Mouse (Mus musculus) embryonic facial prominence, embryonic 14.5 days (tissue): ENCODE measurements around the gene Ror1. TPM values are rescaled to one million over a fixed set of nuclear protein-coding genes. Genes with fewer than 3 reads are reported as not detected.

Experiments used
- ATAC-seq: fragments of 200-750 bp; cut with Nextera tagmentation; 2 replicates; pipeline ENCODE4 v1.8.0; 2017; ENCODE audit warnings: low read depth, moderate number of reproducible peaks, moderate TSS enrichment
- DNase-seq: peaks from one replicate; pipeline ENCODE4 v3.0.0-alpha.2; 2015; ENCODE audit warnings: low spot score
- H3K27ac ChIP-seq: fragments of 300-500 bp; sonication (generic); replicated peaks from 2 replicates; pipeline ENCODE4 v1.5.1; 2014; ENCODE audit warnings: low read depth, mild to moderate bottlenecking, low read length, moderate library complexity
- H3K27me3 ChIP-seq: fragments of 300-500 bp; sonication (generic); replicated peaks from 2 replicates; pipeline ENCODE4 v1.6.1; 2014; ENCODE audit warnings: low read length; ENCODE audit not compliant: control insufficient read depth, insufficient read depth
- H3K36me3 ChIP-seq: fragments of 300-500 bp; sonication (generic); 2 replicates; pipeline ENCODE4 v1.6.1; 2014; ENCODE audit warnings: low read length, mixed read lengths; ENCODE audit not compliant: control insufficient read depth, insufficient read depth
- H3K4me1 ChIP-seq: fragments of 300-500 bp; sonication (generic); 2 replicates; pipeline ENCODE4 v1.6.1; 2014; ENCODE audit warnings: antibody characterized with exemption, low read length; ENCODE audit not compliant: control insufficient read depth, insufficient read depth
- H3K4me2 ChIP-seq: fragments of 300-500 bp; sonication (generic); 2 replicates; pipeline ENCODE4 v1.6.1; 2014; ENCODE audit warnings: low read depth, mild to moderate bottlenecking, low read length, moderate library complexity, mixed read lengths
- H3K4me3 ChIP-seq: fragments of 300-500 bp; sonication (generic); 2 replicates; pipeline ENCODE4 v1.5.1; 2014; ENCODE audit warnings: low read depth, mild to moderate bottlenecking, low read length
- H3K9ac ChIP-seq: fragments of 300-500 bp; sonication (generic); 2 replicates; pipeline ENCODE4 v1.6.1; 2014; ENCODE audit warnings: low read depth, mild to moderate bottlenecking, low read length, moderate library complexity, mixed read lengths
- H3K9me3 ChIP-seq: fragments of 300-500 bp; sonication (generic); 2 replicates; pipeline ENCODE4 v1.6.1; 2016; ENCODE audit warnings: low read length; ENCODE audit not compliant: control insufficient read depth
- WGBS: fragments of 180-500 bp; shearing (Covaris S2); extraction: QIAGEN DNeasy Blood & Tissue Kit; methylation state at CpG from one replicate; pipeline ENCODE4 v1.1.7; 2014; 5-methylcytosine and 5-hydroxymethylcytosine counted together
- polyA plus RNA-seq: library from polyadenylated mRNA; unstranded; fragments of >200 nt; fragmentation: Nextera tagmentation; extraction: Ambion mirVana; gene quantifications from 2 replicates; pipeline ENCODE4 v1.2.1, GENCODE M21; 2014

Ror1 gene
- polyA plus RNA-seq, 1 experiment from 2014 or later = 10.2 TPM

DNA sequence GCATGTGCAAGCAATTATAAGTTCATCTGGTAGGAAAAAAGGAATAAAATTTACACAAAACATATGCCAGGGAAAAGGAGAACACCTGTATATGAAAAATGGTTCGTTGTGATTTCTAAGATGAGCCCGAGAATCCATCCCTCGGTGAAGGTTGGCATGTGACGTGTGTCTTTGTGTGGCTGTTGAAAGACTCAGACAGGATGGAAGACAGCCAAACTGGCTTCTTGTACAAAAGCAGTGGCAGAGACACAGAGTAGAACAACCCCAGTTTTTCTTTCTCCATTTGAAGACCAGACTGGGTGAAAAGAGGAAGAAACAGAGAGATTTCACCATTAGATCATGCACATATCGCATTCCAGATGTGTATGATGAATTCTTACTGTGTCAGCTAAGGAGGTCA is 62.8 kb downstream of the Ror1 start:
- Histone ChIP-seq H3K9me3 (no peaks in the 10 kb centered on the region), H3K27ac (no peak overlapping the region), H3K4me2 (no peak overlapping the region), H3K27me3 (no peaks in the 10 kb centered on the region), H3K36me3 (no peaks in the 10 kb centered on the region), H3K4me1 (peaks cover 11% of the 10 kb centered on the region; the same call in 1 of the 2 replicates), H3K9ac (no peak overlapping the region), H3K4me3 (no peak overlapping the region)
- ATAC-seq (no peak), DNase-seq (no peak)
- 69% methylated on average over 5 of the region's 5 CpGs for WGBS

DNA sequence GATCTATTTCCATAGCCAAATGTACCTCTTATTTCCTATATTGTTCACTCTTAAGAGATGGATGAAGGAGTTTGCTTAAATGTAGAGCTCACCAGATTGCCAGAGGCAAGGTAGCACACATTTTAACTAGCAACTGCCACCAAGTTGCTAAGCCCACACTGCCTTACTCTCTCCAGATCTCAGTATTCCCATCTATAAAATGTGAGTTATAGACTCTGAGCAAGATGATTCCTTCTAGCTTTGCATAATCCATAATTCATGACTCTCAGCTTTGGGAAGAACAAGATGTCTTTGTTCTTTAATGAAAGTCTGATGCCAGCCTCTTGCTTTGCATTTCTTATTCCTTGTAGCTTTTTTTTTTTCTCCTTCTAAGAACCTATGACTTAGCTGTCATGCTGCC is 64.6 kb downstream of the Ror1 start:
- 0 out of 2 replicates have a peak, but pooled peaks cover 6% of the 10 kb centered on the region for H3K4me1 ChIP-seq
- no peak overlapping the region for H3K4me2 ChIP-seq
- no peak overlapping the region for H3K4me3 ChIP-seq
- no peak overlapping the region for H3K9ac ChIP-seq
- DNase-seq = no peak
- no peak for ATAC-seq
- no peak overlapping the region for H3K27ac ChIP-seq
- no peaks in the 10 kb centered on the region for H3K36me3 ChIP-seq
- no peaks in the 10 kb centered on the region for H3K9me3 ChIP-seq
- no peaks in the 10 kb centered on the region for H3K27me3 ChIP-seq

GRCm38 (mm10) chr4:100165790-100166189 is 70.2 kb downstream of the Ror1 start:
- Histone ChIP-seq H3K9ac (no peak overlapping the region), H3K27ac (no peak overlapping the region), H3K4me3 (no peak overlapping the region), H3K9me3 (no peaks in the 10 kb centered on the region), H3K36me3 (no peaks in the 10 kb centered on the region), H3K4me2 (no peak overlapping the region), H3K4me1 (peaks cover 19% of the 10 kb centered on the region), H3K27me3 (no peaks in the 10 kb centered on the region)
- WGBS = 70% methylated on average over 7 of the region's 7 CpGs
- DNase-seq (no peak), ATAC-seq (no peak)

DNA sequence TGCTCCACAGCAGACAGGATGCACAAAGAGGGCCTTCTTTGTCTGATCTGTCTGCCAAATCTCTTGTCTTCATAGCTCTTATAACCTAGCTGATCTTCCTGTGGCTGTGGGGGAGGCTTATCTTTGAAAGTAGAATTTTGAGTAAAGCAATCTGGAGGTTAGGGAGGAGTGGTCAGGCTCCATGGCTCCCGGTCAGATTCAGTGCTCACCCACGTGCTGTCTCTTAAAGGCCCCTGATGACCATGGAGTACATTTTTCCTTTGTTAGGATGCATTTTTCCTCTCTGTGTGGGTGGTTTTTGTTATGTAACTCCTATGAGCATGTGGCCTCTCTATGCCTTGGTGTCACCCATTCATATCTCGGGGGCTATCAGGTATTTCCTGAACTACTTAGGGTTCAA is 71.3 kb downstream of the Ror1 start:
- Histone ChIP-seq H3K9me3 (no peaks in the 10 kb centered on the region), H3K4me1 (peaks cover 26% of the 10 kb centered on the region), H3K36me3 (no peaks in the 10 kb centered on the region), H3K27me3 (no peaks in the 10 kb centered on the region), H3K27ac (no peak overlapping the region), H3K4me2 (no peak overlapping the region), H3K9ac (no peak overlapping the region), H3K4me3 (no peak overlapping the region)
- DNase-seq (no peak), ATAC-seq (no peak)
- WGBS = 57% methylated on average over 3 of the region's 3 CpGs

DNA sequence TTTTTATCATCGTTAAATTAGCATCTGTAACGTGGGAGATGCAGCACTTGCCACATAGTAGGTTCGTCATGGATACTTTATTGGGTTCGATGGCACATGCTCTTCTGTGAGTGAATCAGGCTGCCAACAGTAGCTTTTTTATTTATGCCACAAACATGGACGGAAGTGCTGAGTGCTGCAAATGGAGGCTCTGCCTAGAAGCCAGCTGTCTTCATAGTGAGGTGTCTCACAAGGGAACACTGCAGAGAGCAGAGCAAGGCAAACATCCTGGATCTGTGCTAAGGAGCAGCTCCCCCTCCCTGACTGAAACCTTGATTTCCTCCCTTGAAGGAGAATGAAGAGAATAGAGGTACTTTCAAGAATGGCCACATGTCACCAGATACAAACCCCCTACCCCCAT is 74.1 kb downstream of the Ror1 start:
- no peaks in the 10 kb centered on the region for H3K9me3 ChIP-seq
- H3K27me3 ChIP-seq = no peaks in the 10 kb centered on the region
- WGBS = 40% methylated on average over 5 of the region's 5 CpGs
- peak; percentile 54 for DNase-seq
- H3K4me2 ChIP-seq = peak overlapping the region; percentile 50
- peak overlapping the region; percentile 46; the same call in 1 of the 2 replicates for H3K9ac ChIP-seq
- peak; percentile 62 for ATAC-seq
- H3K4me1 ChIP-seq = peaks cover 26% of the 10 kb centered on the region
- peak overlapping the region; percentile 64 for H3K27ac ChIP-seq
- H3K4me3 ChIP-seq = peak overlapping the region; percentile 21
- no peaks in the 10 kb centered on the region for H3K36me3 ChIP-seq

DNA sequence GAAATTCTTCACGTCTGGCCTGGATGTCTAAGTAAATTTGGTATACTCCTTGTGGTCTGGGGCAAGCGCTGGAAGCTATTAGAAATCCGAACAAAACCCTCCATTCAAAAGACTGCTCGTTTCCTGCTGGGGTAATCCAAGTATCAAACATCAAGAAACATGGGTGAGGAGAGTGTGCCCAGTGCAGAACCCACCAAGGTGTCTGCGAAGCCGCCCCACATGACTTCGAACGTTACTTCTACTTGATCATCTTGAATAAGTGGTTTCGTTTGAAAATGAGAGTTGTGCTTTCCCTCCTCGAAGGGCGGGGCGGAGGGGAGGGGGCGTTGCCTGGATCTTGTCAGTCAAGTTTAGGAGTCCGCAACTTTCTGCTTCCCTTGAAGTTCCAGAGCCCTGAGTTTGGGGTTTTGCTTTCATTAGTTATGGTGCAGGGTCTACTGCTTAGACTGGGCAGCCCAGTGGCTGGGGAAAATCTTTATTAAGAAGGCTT is 74.6 kb downstream of the Ror1 start:
- H3K36me3 ChIP-seq = no peaks in the 10 kb centered on the region
- peaks cover 26% of the 10 kb centered on the region for H3K4me1 ChIP-seq
- H3K4me2 ChIP-seq = peak overlapping the region; percentile 50
- 15% methylated on average over 14 of the region's 14 CpGs for WGBS
- no peaks in the 10 kb centered on the region for H3K27me3 ChIP-seq
- DNase-seq (peak; percentile 83), ATAC-seq (peak; percentile 81)
- peak overlapping the region; percentile 64 for H3K27ac ChIP-seq
- H3K9me3 ChIP-seq = no peaks in the 10 kb centered on the region
- H3K4me3 ChIP-seq = peak overlapping the region; percentile 21
- H3K9ac ChIP-seq = peak overlapping the region; percentile 46

GRCm38 (mm10) chr4:100170743-100171142 is 75.2 kb downstream of the Ror1 start:
- no peak overlapping the region for H3K9ac ChIP-seq
- peak; percentile 27 for DNase-seq
- H3K4me3 ChIP-seq = no peak overlapping the region
- no peaks in the 10 kb centered on the region for H3K9me3 ChIP-seq
- 44% methylated on average over 5 of the region's 5 CpGs for WGBS
- H3K27ac ChIP-seq = peak overlapping the region; percentile 64; the same call in 1 of the 2 replicates
- peak overlapping the region; percentile 50 for H3K4me2 ChIP-seq
- H3K4me1 ChIP-seq = peaks cover 26% of the 10 kb centered on the region
- H3K36me3 ChIP-seq = no peaks in the 10 kb centered on the region
- ATAC-seq = peak; percentile 75
- H3K27me3 ChIP-seq = no peaks in the 10 kb centered on the region

GRCm38 (mm10) chr4:100171483-100171898 is 75.9 kb downstream of the Ror1 start:
- no peak overlapping the region for H3K4me3 ChIP-seq
- no peak for DNase-seq
- H3K27me3 ChIP-seq = no peaks in the 10 kb centered on the region
- 33% methylated on average over 5 of the region's 5 CpGs for WGBS
- H3K4me2 ChIP-seq = peak overlapping the region; percentile 50; the same call in 1 of the 2 replicates
- peaks cover 26% of the 10 kb centered on the region for H3K4me1 ChIP-seq
- no peaks in the 10 kb centered on the region for H3K36me3 ChIP-seq
- no peak overlapping the region for H3K27ac ChIP-seq
- H3K9me3 ChIP-seq = no peaks in the 10 kb centered on the region
- no peak overlapping the region for H3K9ac ChIP-seq
- ATAC-seq = no peak

DNA sequence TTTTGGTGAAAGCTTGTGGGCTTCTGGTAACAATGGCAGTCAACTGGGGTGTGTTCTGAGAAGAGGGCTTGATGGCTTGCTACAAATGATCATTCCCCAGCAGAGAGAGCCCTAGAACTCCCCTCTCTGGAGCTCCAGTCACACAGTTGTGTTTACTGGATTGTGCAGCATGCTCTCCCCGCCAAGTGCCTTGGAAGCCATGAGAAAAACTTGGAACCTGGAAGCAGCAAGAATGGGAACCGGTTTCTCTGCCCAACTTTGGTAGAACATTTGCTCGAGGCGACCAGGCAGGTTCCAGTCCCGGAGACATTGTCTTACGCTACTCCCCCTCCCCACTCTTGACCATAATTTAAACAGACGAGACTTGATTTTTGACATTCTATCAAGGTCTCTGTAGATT is 80.0 kb downstream of the Ror1 start:
- H3K36me3 ChIP-seq = no peaks in the 10 kb centered on the region
- 89% methylated on average over 7 of the region's 7 CpGs for WGBS

More for the DNA sequence above, 80.0 kb downstream of the Ror1 start:
- H3K4me2 ChIP-seq = no peak overlapping the region
- no peak overlapping the region for H3K27ac ChIP-seq
- H3K9ac ChIP-seq = no peak overlapping the region
- no peak for DNase-seq
- no peaks in the 10 kb centered on the region for H3K9me3 ChIP-seq
- no peak overlapping the region for H3K4me3 ChIP-seq
- H3K27me3 ChIP-seq = no peaks in the 10 kb centered on the region
- no peak for ATAC-seq
- H3K4me1 ChIP-seq = peaks cover 9% of the 10 kb centered on the region
